Mouse (Mus musculus) Patski (cell line): ENCODE results near the gene Nudt5. TPM values are rescaled to one million over a fixed set of nuclear protein-coding genes. Genes with fewer than 3 reads are reported as not detected.
"Not testable (repeated sequence)": the region's sequence is repeated elsewhere in the genome, so short reads cannot be mapped to it uniquely, and the experiment has no call there.

ENCODE experiments used
- ATAC-seq: fragments of 100-300 bp; one replicate; pipeline ENCODE4 v1.8.0; 2021
- CTCF ChIA-PET: fragments of 350-600 bp; sonication (Branson Sonifier 250); formaldehyde crosslinking; loops from one replicate; lab custom pipeline; 2022; ENCODE audit warnings: inconsistent platforms; lab: Charles Lee
- POLR2A ChIA-PET: fragments of 350-600 bp; sonication (Branson Sonifier 250); formaldehyde crosslinking; loops from one replicate; lab custom pipeline; 2022; ENCODE audit warnings: antibody characterized with exemption, inconsistent platforms; lab: Charles Lee
- DNase-seq: peaks from one replicate; pipeline ENCODE4 v3.0.0-alpha.2; 2011; ENCODE audit warnings: low read depth, low spot score
- H3K27me3 ChIP-seq: fragments of 371-371 bp; one replicate; pipeline ENCODE4 v1.5.1; 2021
- CTCF ChIP-seq: fragments of 100-300 bp; IDR thresholded peaks from one replicate; pipeline ENCODE4 v1.5.1; 2021
- in situ Hi-C: fragments of 300-500 bp; cut with MboI; formaldehyde crosslinking; loops from 3 replicates; pipeline ENCODE4 v1.11.1; 2018; ENCODE audit warnings: low pct_unique_long_range_greater_than_20kb, mixed read lengths
- polyA plus RNA-seq: library from polyadenylated mRNA; unstranded; gene quantifications from one replicate; pipeline ENCODE4 v1.2.3, GENCODE M21; 2021

The Nudt5 gene
- polyA plus RNA-seq: 67.3 TPM

DNA sequence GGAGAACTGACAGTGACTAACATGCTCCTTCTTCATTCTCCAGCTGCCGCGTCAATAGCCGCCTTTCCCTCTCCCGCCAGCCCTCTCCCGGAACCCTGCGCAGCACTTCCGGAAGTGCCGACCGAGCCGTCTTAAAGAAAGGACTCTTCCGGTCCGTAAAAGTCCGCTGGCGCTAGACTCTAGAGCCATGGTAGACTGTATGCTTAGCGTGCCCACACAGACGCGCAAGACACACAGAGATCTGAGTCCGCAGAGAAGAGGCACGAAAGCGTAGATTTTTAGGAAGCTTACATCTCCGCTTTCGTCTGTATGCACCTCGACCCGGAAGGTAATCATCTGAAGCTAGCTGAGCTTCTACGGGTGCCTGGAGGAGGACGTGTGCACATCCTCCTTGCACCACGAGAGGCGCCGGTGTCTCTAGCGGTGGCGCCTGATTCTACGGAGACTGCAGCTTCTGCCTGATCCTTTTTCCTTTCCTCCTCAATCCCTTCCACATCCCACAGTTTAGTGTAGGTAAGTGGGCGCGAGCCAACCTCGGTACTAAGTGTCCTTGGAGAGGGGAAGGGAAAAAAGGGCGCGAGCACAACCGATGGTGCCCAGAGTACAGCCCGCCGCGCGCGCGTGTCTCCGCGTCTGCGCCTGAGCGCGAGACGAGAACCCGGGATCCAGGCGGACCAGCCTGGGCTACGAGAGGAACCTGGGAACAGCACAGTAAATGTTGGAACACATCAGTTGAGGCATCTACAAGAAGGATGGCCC lies at the start of gene Nudt5, which contains the start of gene Cdc123:
Gene Nudt5, plus strand, starts transcription at position 147 of the 759 bp plus-strand sequence.
Gene Cdc123, minus strand, starts transcription at position 292 of the 759 bp plus-strand sequence.
- TF ChIP-seq CTCF: peak; percentile 96
- ATAC-seq (peak; percentile 89), DNase-seq (peak; percentile 80)
- in situ Hi-C loops: no loop called here
- no peaks in the 10 kb centered on the region for H3K27me3 ChIP-seq
- ChIA-PET CTCF (interaction anchor here (0.8 kb wide), 1 partner anchor 11 kb away, joined by 3 read pairs; no protein-coding TSS in a partner anchor), POLR2A (interaction anchor here (0.7 kb wide), 2 partner anchors 12 to 618 kb away, joined by 3 to 4 read pairs; no protein-coding TSS in a partner anchor)

- in situ Hi-C loops: no loop called here
- no peak for DNase-seq
- POLR2A ChIA-PET: no interaction called here
- H3K27me3 ChIP-seq: no peaks in the 10 kb centered on the region
- CTCF ChIA-PET: interaction anchor here (1.0 to 1.6 kb wide), 3 partner anchors 8 to 28 kb away, joined by 3 to 8 read pairs (median 3); no protein-coding TSS in a partner anchor
- no peak for ATAC-seq
- TF ChIP-seq CTCF: no peak
Measured at GRCm38 (mm10) chr2:5797816-5798672, 46.8 kb upstream of the Nudt5 start.

GRCm38 (mm10) chr2:5801182-5801640 lies 43.6 kb upstream of the Nudt5 start:
- ATAC-seq: no peak
- CTCF ChIA-PET: interaction anchor here (1.1 to 1.2 kb wide), 2 partner anchors 9 to 14 kb away, joined by 3 read pairs; no protein-coding TSS in a partner anchor
- in situ Hi-C loops: loop anchor here (10.0 to 25.0 kb wide), 2 partner anchors 706 to 889 kb away; partner anchors contain the start of gene Phyh
- POLR2A ChIA-PET: no interaction called here
- no peak for TF ChIP-seq CTCF
- DNase-seq: no peak
- no peaks in the 10 kb centered on the region for H3K27me3 ChIP-seq

GRCm38 (mm10) chr2:5801927-5802590 lies 42.8 kb upstream of the Nudt5 start:
- ChIA-PET CTCF (interaction anchor here (1.1 to 1.2 kb wide), 2 partner anchors 10 to 15 kb away, joined by 3 read pairs; no protein-coding TSS in a partner anchor), POLR2A (no interaction called here)

DNA sequence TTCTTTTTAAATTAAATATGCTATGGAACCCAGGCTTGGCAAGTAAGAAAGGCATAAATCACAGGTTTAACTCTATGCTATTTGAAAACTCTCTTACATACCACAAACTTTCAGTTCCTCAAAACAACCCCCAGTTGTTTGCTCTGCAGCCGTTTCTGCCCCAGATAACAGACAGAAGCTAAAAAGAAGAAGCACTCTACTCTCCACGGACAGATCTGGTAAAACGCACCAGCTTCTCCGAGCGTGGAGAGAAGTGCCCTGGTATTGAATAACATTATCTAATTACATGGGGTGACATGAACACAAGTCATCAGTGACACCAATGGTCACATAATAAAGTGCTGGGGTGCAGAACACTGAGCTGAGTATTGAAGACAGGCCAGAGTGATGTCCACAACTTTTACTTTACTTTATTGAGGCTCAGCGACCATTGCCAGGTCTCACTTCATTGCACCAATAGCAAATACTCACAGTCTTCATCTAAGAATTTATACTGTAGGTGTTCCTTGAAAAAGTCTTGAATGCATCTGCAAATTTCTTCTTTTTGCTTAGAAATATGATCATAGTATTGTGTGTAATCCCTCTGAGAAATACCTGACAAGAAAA lies 40.3 kb upstream of the Nudt5 start:
- ChIA-PET CTCF (interaction anchor here (0.8 to 1.8 kb wide), 5 partner anchors 9 to 724 kb away, joined by 3 to 6 read pairs (median 3); no protein-coding TSS in a partner anchor), POLR2A (no interaction called here)
- no peak for ATAC-seq
- in situ Hi-C loops: loop anchor here (5.0 to 25.0 kb wide), 3 partner anchors 352 to 892 kb away; partner anchors contain the start of gene Phyh
- no peaks in the 10 kb centered on the region for H3K27me3 ChIP-seq
- no peak for TF ChIP-seq CTCF
- no peak for DNase-seq

More at GRCm38 (mm10) chr2:5801927-5802590, 42.8 kb upstream of the Nudt5 start:
- no peak for TF ChIP-seq CTCF
- no peak for ATAC-seq
- no peaks in the 10 kb centered on the region for H3K27me3 ChIP-seq
- DNase-seq: no peak
- in situ Hi-C loops: loop anchor here (10.0 to 25.0 kb wide), 2 partner anchors 707 to 890 kb away; partner anchors contain the start of gene Phyh

DNA sequence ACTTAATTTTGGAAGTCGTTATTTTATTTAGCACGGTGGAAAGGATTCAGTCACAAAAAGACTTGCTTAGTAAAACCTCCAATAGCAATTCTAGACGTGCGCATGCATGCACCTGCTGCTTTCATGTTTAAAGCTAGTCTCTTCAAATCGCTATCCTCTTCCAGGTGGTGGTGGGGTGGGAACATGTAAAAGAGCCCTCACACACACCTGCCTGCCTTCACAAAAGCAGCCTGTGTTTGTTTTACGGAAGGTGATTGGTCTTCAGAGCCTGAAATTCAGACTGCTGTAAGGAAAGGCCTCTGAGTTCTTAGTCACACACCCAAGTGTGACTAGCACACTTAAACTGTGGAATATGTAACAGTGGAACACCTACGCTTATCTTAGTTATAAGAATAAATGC lies 39.6 kb upstream of the Nudt5 start:
- in situ Hi-C loops: loop anchor here (5.0 to 25.0 kb wide), 3 partner anchors 353 to 893 kb away; partner anchors contain the start of gene Phyh
- no peak for ATAC-seq
- ChIA-PET POLR2A (no interaction called here), CTCF (interaction anchor here (0.8 to 1.8 kb wide), 8 partner anchors 8 to 725 kb away, joined by 3 to 6 read pairs (median 3); no protein-coding TSS in a partner anchor)
- no peaks in the 10 kb centered on the region for H3K27me3 ChIP-seq
- DNase-seq: no peak
- no peak for TF ChIP-seq CTCF

GRCm38 (mm10) chr2:5806201-5806600 lies 38.6 kb upstream of the Nudt5 start:
- in situ Hi-C loops: loop anchor here (5.0 to 25.0 kb wide), 3 partner anchors 354 to 894 kb away; partner anchors contain the start of gene Phyh
- CTCF ChIA-PET: interaction anchor here (1.0 to 1.8 kb wide), 9 partner anchors 9 to 715 kb away, joined by 3 to 6 read pairs (median 3); no protein-coding TSS in a partner anchor

DNA sequence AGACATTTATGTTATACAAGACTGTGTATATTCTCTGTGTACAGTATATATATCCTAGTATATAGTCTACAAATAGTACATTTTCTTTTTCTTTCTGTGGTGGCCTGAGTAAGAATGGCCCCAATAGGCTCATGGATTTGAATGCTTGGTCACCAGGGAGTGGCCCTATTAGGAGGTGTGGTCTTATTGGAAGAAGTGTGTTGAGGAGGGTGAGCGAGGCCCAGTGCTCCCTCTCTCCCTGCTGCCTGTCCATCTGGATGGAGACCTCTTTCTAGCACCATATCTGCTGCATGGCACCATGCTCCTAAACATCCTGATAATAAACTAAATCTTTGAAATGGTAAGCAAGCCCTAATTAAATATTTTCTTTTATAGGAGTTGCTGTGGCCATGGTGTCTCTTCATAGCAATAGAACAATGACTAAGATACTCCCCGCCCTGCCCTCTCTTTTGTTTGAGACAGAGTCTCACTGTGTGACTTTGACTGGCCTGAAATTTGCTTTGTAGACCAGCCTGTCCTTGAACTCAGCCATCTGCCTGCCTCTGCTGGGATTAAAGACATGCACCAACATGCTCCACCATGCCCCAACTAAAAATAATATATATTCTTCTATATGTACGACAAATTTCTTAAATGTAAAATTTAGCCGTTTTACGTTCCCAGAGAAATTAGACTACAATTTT lies 34.6 kb upstream of the Nudt5 start:
- POLR2A ChIA-PET: no interaction called here
- TF ChIP-seq CTCF: no peak
- no peak for DNase-seq
- CTCF ChIA-PET: interaction anchor here (0.9 kb wide), 1 partner anchor 46 kb away, joined by 3 read pairs; no protein-coding TSS in a partner anchor
- in situ Hi-C loops: loop anchor here (25.0 kb wide), 1 partner anchor 898 kb away; the partner anchor contains the start of gene Phyh
- H3K27me3 ChIP-seq: no peaks in the 10 kb centered on the region
- ATAC-seq: no peak

More at GRCm38 (mm10) chr2:5806201-5806600, 38.6 kb upstream of the Nudt5 start:
- ATAC-seq, H3K27me3 ChIP-seq, DNase-seq, POLR2A ChIA-PET: not testable (repeated sequence)
- TF ChIP-seq CTCF: peak; percentile 64
